Mouse (Mus musculus) intestine, postnatal 0 days (tissue): Measurements from ENCODE around the gene Hspb9. TPM values are rescaled to one million over a fixed set of nuclear protein-coding genes. Genes with fewer than 3 reads are reported as not detected.

Experiments used
- ATAC-seq: fragments of 200-750 bp; cut with Nextera tagmentation; 2 replicates; pipeline ENCODE4 v1.8.0; 2017; ENCODE audit warnings: mild to moderate bottlenecking, moderate TSS enrichment, moderate library complexity
- H3K27ac ChIP-seq: fragments of 300-500 bp; sonication (generic); 2 replicates; pipeline ENCODE4 v1.5.1; 2014; ENCODE audit warnings: mild to moderate bottlenecking, low read depth, low read length, moderate library complexity
- H3K27me3 ChIP-seq: fragments of 300-500 bp; sonication (generic); replicated peaks from 2 replicates; pipeline ENCODE4 v1.6.1; 2014; ENCODE audit warnings: low read length, mixed read lengths; ENCODE audit not compliant: control insufficient read depth, insufficient read depth
- H3K36me3 ChIP-seq: fragments of 300-500 bp; sonication (generic); 2 replicates; pipeline ENCODE4 v1.6.1; 2014; ENCODE audit warnings: mild to moderate bottlenecking, moderate library complexity; ENCODE audit not compliant: control insufficient read depth, insufficient read depth
- H3K4me1 ChIP-seq: fragments of 300-500 bp; sonication (generic); replicated peaks from 2 replicates; pipeline ENCODE4 v1.6.1; 2014; ENCODE audit warnings: antibody characterized with exemption, low read length, mixed read lengths; ENCODE audit not compliant: control insufficient read depth, insufficient read depth
- H3K4me2 ChIP-seq: fragments of 300-500 bp; sonication (generic); replicated peaks from 2 replicates; pipeline ENCODE4 v1.6.1; 2014; ENCODE audit warnings: low read depth, mild to moderate bottlenecking, moderate library complexity
- H3K4me3 ChIP-seq: fragments of 300-500 bp; sonication (generic); 2 replicates; pipeline ENCODE4 v1.5.1; 2014; ENCODE audit warnings: low read depth, low read length
- H3K9ac ChIP-seq: fragments of 300-500 bp; sonication (generic); 2 replicates; pipeline ENCODE4 v1.6.1; 2014; ENCODE audit warnings: mild to moderate bottlenecking, low read depth, low read length
- H3K9me3 ChIP-seq: fragments of 300-500 bp; sonication (generic); 2 replicates; pipeline ENCODE4 v1.6.1; 2016; ENCODE audit warnings: mixed run types; ENCODE audit not compliant: control insufficient read depth
- CTCF ChIP-seq: sonication (generic); IDR thresholded peaks from 2 replicates; pipeline ENCODE4 v1.5.1; 2016; ENCODE audit warnings: low read depth, mild to moderate bottlenecking, control low read depth, antibody characterized with exemption, moderate library complexity
- WGBS: fragments of 180-500 bp; shearing (Covaris S2); extraction: QIAGEN DNeasy Blood & Tissue Kit; methylation state at CpG from one replicate; pipeline ENCODE4 v1.1.7; 2014; 5-methylcytosine and 5-hydroxymethylcytosine counted together
- polyA plus RNA-seq: library from polyadenylated mRNA; unstranded; fragments of >200 nt; fragmentation: Nextera tagmentation; extraction: Ambion mirVana; gene quantifications from 2 replicates; pipeline ENCODE4 v1.2.1, GENCODE M21; 2015

The Hspb9 gene
- 0.44 and 0.65 TPM in 2 replicates for polyA plus RNA-seq

- whole genome bisulfite sequencing, result 23% methylated on average over 38 of the region's 38 CpGs
- no peaks in the 10 kb centered on the region for H3K27me3 ChIP-seq
- H3K9ac ChIP-seq, result 0 out of 2 replicates have a peak within 1 kb of the TSS, but pooled peaks have one; percentile 34
- 0 out of 2 replicates have a peak, but pooled peaks cover 5% of the 10 kb centered on the region for H3K4me1 ChIP-seq
- TF ChIP-seq CTCF, result no peak
- H3K27ac ChIP-seq, result peak within 1 kb of the TSS; percentile 35
- H3K4me2 ChIP-seq, result peak within 1 kb of the TSS; percentile 57
- H3K9me3 ChIP-seq, result no peaks in the 10 kb centered on the region
- ATAC-seq, result 0 out of 2 replicates have a peak, but pooled peaks have one; percentile 1
- H3K36me3 ChIP-seq, result peaks cover 51% of the 10 kb centered on the region
- peak within 1 kb of the TSS; percentile 16; the same call in 1 of the 2 replicates for H3K4me3 ChIP-seq
Observed at GRCm38 (mm10) chr11:100713735-100714533, at the start of gene Hspb9. Hspb9 (plus strand) TSS chr11:100713850.

- 86% methylated on average over 1 of the region's 1 CpGs for WGBS
- no peak for ATAC-seq
- H3K4me2 ChIP-seq, result no peak overlapping the region
- no peak for TF ChIP-seq CTCF
- no peaks in the 10 kb centered on the region for H3K9me3 ChIP-seq
- H3K9ac ChIP-seq, result no peak overlapping the region
- no peaks in the 10 kb centered on the region for H3K36me3 ChIP-seq
- no peaks in the 10 kb centered on the region for H3K4me1 ChIP-seq
- H3K27me3 ChIP-seq, result no peaks in the 10 kb centered on the region
- no peak overlapping the region for H3K4me3 ChIP-seq
- no peak overlapping the region for H3K27ac ChIP-seq
Observed at GRCm38 (mm10) chr11:100671049-100671448, 42.6 kb upstream of the Hspb9 start.

- WGBS, result 65% methylated on average over 2 of the region's 2 CpGs
- TF ChIP-seq CTCF, result no peak
- Histone ChIP-seq H3K9me3 (no peaks in the 10 kb centered on the region), H3K4me2 (no peak overlapping the region), H3K4me3 (no peak overlapping the region), H3K9ac (no peak overlapping the region), H3K4me1 (no peaks in the 10 kb centered on the region), H3K27ac (no peak overlapping the region), H3K36me3 (no peaks in the 10 kb centered on the region), H3K27me3 (no peaks in the 10 kb centered on the region)
- ATAC-seq, result no peak
Observed at GRCm38 (mm10) chr11:100671956-100672355, 41.7 kb upstream of the Hspb9 start.

GRCm38 (mm10) chr11:100673169-100673568, 40.5 kb upstream of the Hspb9 start:
- Histone ChIP-seq H3K27ac (no peak overlapping the region), H3K9me3 (no peaks in the 10 kb centered on the region), H3K4me3 (no peak overlapping the region), H3K9ac (no peak overlapping the region), H3K36me3 (no peaks in the 10 kb centered on the region), H3K4me1 (no peaks in the 10 kb centered on the region), H3K4me2 (0 out of 2 replicates have a peak overlapping the region, but pooled peaks have one; percentile 33), H3K27me3 (no peaks in the 10 kb centered on the region)
- TF ChIP-seq CTCF, result no peak
- no peak for ATAC-seq
- WGBS, result 8% methylated on average over 23 of the region's 23 CpGs

GRCm38 (mm10) chr11:100677810-100678209, 35.8 kb upstream of the Hspb9 start:
- Histone ChIP-seq H3K36me3 (no peaks in the 10 kb centered on the region), H3K27me3 (no peaks in the 10 kb centered on the region), H3K4me2 (no peak overlapping the region), H3K4me3 (no peak overlapping the region), H3K9me3 (no peaks in the 10 kb centered on the region), H3K9ac (no peak overlapping the region), H3K4me1 (no peaks in the 10 kb centered on the region), H3K27ac (no peak overlapping the region)
- no peak for TF ChIP-seq CTCF
- ATAC-seq, result no peak
- 54% methylated on average over 7 of the region's 7 CpGs for WGBS

- Histone ChIP-seq H3K27me3 (no peaks in the 10 kb centered on the region), H3K4me3 (no peak overlapping the region), H3K9ac (no peak overlapping the region), H3K9me3 (no peaks in the 10 kb centered on the region), H3K4me1 (no peaks in the 10 kb centered on the region), H3K4me2 (no peak overlapping the region), H3K36me3 (no peaks in the 10 kb centered on the region), H3K27ac (no peak overlapping the region)
- no peak for TF ChIP-seq CTCF
- 71% methylated on average over 5 of the region's 5 CpGs for WGBS
- no peak for ATAC-seq
Observed at GRCm38 (mm10) chr11:100681826-100682225, 31.8 kb upstream of the Hspb9 start.
